Mouse (Mus musculus): ENCODE data around the gene Eps15. TPM values are rescaled to one million over a fixed set of nuclear protein-coding genes. Genes with fewer than 3 reads are reported as not detected.

Gene Eps15
- polyA plus RNA-seq (2012; fragmentation: generic; extraction: Trizol): 10 to 100 TPM in 1 of 2 experiments, 1 to 10 TPM in 1; 1.3 to 10.4 TPM

DNA sequence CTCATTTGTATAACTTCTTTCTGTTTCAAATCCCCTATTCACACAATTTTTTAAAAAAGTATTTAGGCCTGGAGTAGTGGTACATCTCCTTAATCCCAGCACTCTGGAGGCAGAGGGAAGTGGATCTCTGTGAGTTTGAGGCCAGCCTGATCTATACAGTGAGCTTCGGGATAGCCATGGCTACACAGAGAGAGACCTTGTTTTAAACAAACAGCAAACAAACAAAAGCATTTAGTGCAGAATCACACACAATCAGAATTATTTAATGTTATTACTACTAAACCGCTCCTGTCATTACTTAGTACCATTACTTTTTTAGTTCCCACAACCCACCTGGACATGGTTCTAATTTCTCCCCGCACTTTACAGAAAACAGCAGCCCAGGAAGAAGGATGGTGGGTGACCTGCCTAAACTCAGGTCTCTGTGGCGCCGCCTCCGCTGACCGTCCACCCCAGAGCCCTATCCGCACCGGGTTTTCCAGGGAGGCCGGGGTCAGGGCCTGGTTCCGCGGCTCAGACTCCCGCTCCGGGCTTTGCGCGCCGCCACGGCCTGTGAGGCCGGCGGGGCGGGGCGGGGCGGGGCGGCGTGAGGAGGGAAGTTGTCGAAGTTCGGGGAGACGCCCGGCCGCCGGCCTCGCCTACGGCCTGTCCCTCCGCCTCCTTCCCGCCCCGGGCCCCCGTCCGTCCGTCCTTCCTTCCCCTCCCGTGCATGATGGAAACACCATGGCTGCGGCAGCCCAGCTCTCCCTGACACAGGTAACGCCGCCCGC is at the start of gene Eps15:
TSS of gene Eps15 (plus strand) at position 580 of the 770 bp plus-strand sequence.

DNA sequence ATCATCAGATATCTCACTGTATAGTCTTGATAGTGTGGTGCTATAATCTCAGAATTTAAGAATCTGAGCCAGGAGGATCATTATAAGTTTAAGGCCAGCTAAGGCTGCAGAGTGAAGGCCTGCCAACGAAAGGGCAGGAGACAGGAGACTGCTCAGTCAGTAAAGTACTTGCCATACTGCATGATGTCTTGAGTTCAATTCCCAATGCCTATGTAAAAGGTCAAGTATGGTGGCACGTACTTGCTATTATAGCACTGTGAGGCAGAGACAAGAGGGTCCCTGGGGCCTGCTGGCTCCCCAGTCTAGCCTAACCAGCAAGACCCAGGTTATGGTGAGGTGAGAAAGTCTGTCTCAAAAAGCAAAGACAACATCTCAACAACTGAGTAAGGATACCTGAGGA is 45.9 kb upstream of the Eps15 start, which contains the start of gene Calr4:
TSS of gene Calr4 (plus strand) at position 301 of the 400 bp plus-strand sequence.

DNA sequence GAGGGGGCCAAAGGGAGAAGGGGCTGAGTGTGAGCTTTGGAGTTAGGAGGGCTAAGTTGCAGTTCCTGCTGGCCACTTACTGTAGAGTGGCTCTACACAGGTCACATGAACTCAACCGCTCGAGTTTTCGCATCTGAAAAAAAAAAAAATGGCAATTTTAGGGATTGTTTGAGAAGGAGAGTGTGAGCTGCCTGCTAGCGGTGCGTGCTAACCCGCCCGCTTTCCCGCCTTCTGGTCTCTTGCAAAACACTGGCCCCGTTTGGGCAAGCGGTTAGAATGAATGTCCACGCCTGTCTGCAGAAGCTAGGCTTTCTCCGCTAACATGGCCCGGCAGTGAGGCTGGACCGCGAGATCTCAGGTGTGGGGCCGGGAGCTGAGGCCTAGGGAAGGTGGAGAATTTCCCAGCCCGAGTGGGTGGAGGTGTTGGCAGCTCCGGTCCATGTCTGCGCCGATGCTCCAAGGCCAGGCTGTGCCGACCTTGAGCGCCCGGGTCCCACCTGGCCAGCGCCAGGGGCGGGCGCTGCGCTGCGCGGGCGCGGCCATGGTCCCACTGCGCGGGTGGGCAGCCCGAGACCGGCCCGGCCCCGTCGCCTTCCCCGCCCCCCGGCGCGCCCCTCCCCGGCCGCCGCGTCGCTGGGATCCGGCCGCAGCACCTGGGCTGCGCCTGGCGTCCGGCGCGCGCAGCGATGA is 126.6 kb downstream of the Eps15 start, which contains the start of gene Ttc39a:
TSS of gene Ttc39a (plus strand) at position 138 of the 690 bp plus-strand sequence.

Other genes starting within 250 kb of the Eps15 start
- gene Osbpl9, start 78.0 kb upstream of the Eps15 start, polyA plus RNA-seq (2012; fragmentation: generic; extraction: Trizol): 10 to 100 TPM in 1 of 2 experiments, 1 to 10 TPM in 1; 4.2 to 34.7 TPM
- under 1 TPM; 0.04 to 0.47 TPM for gene Calr4, start 45.8 kb upstream of the Eps15 start, polyA plus RNA-seq (2012; fragmentation: generic; extraction: Trizol)
- gene Ttc39a, start 126.4 kb downstream of the Eps15 start, polyA plus RNA-seq (2012; fragmentation: generic; extraction: Trizol): under 1 TPM; 0.53 to 0.72 TPM
- gene Rnf11, start 204.5 kb downstream of the Eps15 start, polyA plus RNA-seq (2012; fragmentation: generic; extraction: Trizol): 10 to 100 TPM in 1 of 2 experiments, 1 to 10 TPM in 1; 3.7 to 17.5 TPM